Comparison of ENCODE assay signal across 12 mouse cellular contexts in the genomic region with DNA sequence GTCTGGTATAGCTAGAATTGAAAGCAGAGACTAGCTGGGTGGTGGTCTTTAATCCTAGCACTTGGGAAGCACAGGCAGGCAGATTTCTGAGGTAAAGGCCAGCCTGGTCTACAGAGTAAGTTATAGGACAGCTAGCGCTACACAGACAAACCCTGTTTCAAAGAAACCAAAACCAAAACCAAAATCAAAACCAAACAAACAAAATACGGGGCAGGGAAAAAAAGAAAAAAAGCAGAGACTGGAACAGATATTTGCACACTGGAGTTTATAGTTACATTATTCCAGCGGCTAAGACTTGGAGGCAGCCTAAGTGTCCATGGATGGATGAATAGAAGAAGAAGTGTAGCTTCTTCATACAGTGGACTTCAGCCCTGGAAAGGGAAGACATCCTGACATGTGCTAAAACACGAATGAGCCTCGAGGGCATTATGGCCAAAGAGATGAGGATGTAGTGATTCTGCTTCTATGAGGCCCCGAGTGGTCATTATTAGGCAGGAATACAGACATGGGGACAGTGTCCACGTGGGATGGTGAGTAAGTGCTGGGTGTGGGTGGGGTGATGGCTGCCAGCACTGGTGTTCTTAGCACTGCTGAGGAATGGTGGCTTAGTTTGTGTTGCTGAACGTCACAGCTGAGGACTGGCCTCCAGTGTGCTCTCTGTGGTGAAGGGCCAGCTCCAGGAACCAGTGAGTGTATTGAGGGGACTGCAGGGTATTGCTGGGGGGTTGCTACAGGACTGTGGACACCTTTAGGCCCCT. TPM values are rescaled to one million over a fixed set of nuclear protein-coding genes. Genes with fewer than 3 reads are reported as not detected.
DNase-seq lines count a peak whose midpoint lies in the region; ATAC-seq lines count a peak whose summit lies in the region.
"Had no signal": no experiment of that assay in that cellular context is flagged by ENCODE, and none has a peak within 500 bp of the region (broad histone marks: within the 10 kb centered on the region; RNA-seq: fewer than 3 reads in every experiment).

No protein-coding gene starts in this region.

- DNase-seq in heart, embryonic 10.5 days (ENCODE audit: low spot score) = no peak
- DNase-seq in heart, postnatal 10 days = no peak
- DNase-seq in A20 (ENCODE audit: low read depth, low spot score) = peak; percentile 8
- DNase-seq in adrenal gland, adult 2 months = no peak
- DNase-seq in cerebellum, adult 9-11 months = no peak
- DNase-seq: cerebellum, adult 9-10 months had no signal

- H3K9me3 ChIP-seq in heart, embryonic 10.5 days = no peaks in the 10 kb centered on the region
- H3K9me3 ChIP-seq in liver, embryonic 12.5 days (replicated peaks) = no peaks in the 10 kb centered on the region
- H3K9me3 ChIP-seq: heart, embryonic 13.5 days had no signal

- peak overlapping the region; percentile 82 for H3K27ac ChIP-seq in heart, embryonic 10.5 days
- H3K27ac ChIP-seq in liver, embryonic 12.5 days = peak overlapping the region; percentile 94

- H3K9ac ChIP-seq in liver, embryonic 12.5 days = peak overlapping the region; percentile 66

- H3K4me1 ChIP-seq in heart, embryonic 10.5 days = peaks cover 65% of the 10 kb centered on the region
- peaks cover 94% of the 10 kb centered on the region for H3K4me1 ChIP-seq in liver, embryonic 12.5 days

- intact Hi-C loops in heart, postnatal 10 days (cut with DNase I) = no loop called here

- WGBS in heart, embryonic 10.5 days = 85% methylated on average over 8 of the region's 8 CpGs
- WGBS in liver, embryonic 12.5 days (ENCODE audit: insufficient replicate concordance) = 73% methylated on average over 8 of the region's 8 CpGs

- peak; percentile 78 for ATAC-seq in CD4-positive, CD25-positive, alpha-beta regulatory T cell, adult 4 months
- no peak for ATAC-seq in liver, embryonic 12.5 days
- ATAC-seq: forebrain, embryonic 16.5 days; intestine, embryonic 16.5 days had no signal

- H3K36me3 ChIP-seq in heart, embryonic 10.5 days = peaks cover 64% of the 10 kb centered on the region
- H3K36me3 ChIP-seq in liver, embryonic 12.5 days = peaks cover 45% of the 10 kb centered on the region

- H3K4me3 ChIP-seq in heart, embryonic 10.5 days = no peak overlapping the region
- no peak overlapping the region for H3K4me3 ChIP-seq in liver, embryonic 12.5 days
- H3K4me3 ChIP-seq: heart, embryonic 13.5 days had no signal

- peak overlapping the region; percentile 71 for H3K4me2 ChIP-seq in liver, embryonic 12.5 days
- H3K4me2 ChIP-seq: heart, embryonic 13.5 days; midbrain, embryonic 11.5 days had no signal

- H3K27me3 ChIP-seq in heart, embryonic 10.5 days (ENCODE audit: insufficient read depth, poor library complexity, severe bottlenecking) = no peaks in the 10 kb centered on the region
- no peaks in the 10 kb centered on the region for H3K27me3 ChIP-seq in liver, embryonic 12.5 days (replicated peaks)
- H3K27me3 ChIP-seq: heart, embryonic 13.5 days had no signal

RNA-seq across cellular contexts. Expression of a gene that starts 24.5 kb away (rescaled TPM):
- 32.8 and 35.3 TPM in 2 replicates for polyA plus RNA-seq in heart, embryonic 10.5 days (2016; fragmentation: Nextera tagmentation; extraction: Ambion mirVana)
- 10 to 100 TPM; 32.5 to 36.5 TPM for total RNA-seq in heart, postnatal 10 days (2021)
- polyA plus RNA-seq in CD4-positive, CD25-positive, alpha-beta regulatory T cell, adult 4 months (2017; shearing (Covaris generic)) = 10 to 100 TPM in 1 of 2 experiments, 1 to 10 TPM in 1; 5.3 to 11.0 TPM
- 30.1 and 31.7 TPM in 2 replicates for polyA plus RNA-seq in liver, embryonic 12.5 days (2016; fragmentation: Nextera tagmentation; extraction: Ambion mirVana)
- total RNA-seq in adrenal gland, adult 2 months (2021) = 10 to 100 TPM; 15.0 to 25.8 TPM
- polyA plus RNA-seq in adrenal gland, adult 2 months (2012; rRNA removed) = 34.7 and 39.2 TPM in 2 replicates
